Comparison of ENCODE assay signal across 20 mouse cellular contexts in genomic region chr11:20939644-20940043, GRCm38 (mm10).
DNase-seq lines count a peak whose midpoint lies in the region; ATAC-seq and TF ChIP-seq lines count a peak whose summit lies in the region.
"Had no signal": no experiment of that assay in that cellular context is flagged by ENCODE, and none has a peak within 500 bp of the region (broad histone marks: within the 10 kb centered on the region; RNA-seq: fewer than 3 reads in every experiment).

No protein-coding gene starts in this region.

- in situ Hi-C loops in CH12.LX (cut with MboI; ENCODE audit: low pct_ligation_motif_present, low pct_unique_long_range_greater_than_20kb, low sequenced_read_pairs) = no loop called here

- ATAC-seq in megakaryocyte, adult 5-6 weeks (ENCODE audit: poor library complexity, severe bottlenecking) = no peak
- peak; percentile 28 for ATAC-seq in inflammation-experienced regulatory T-cells, adult 6 months
- ATAC-seq in frontal cortex, adult (ENCODE audit: low TSS enrichment) = no peak
- ATAC-seq in megakaryocyte-erythroid progenitor cell, adult 5-6 weeks (replicated peaks; ENCODE audit: low FRiP score, low TSS enrichment, poor library complexity, severe bottlenecking) = no peak
- ATAC-seq: forebrain, embryonic 13.5 days; forebrain, embryonic 15.5 days; forebrain, postnatal 0 days had no signal

- no peak overlapping the region for H3K27ac ChIP-seq in CH12.LX (ENCODE audit: insufficient read depth, low read depth)
- H3K27ac ChIP-seq: embryonic facial prominence, embryonic 10.5 days; embryonic facial prominence, embryonic 12.5 days; forebrain, embryonic 13.5 days; forebrain, embryonic 15.5 days had no signal

- peaks cover 50% of the 10 kb centered on the region for H3K4me1 ChIP-seq in megakaryocyte, embryonic 14.5 days
- peaks cover 4 to 5% of the 10 kb centered on the region in 2 experiments; a peak in 3 of 4 replicates for H3K4me1 ChIP-seq in CH12.LX (ENCODE audit: control insufficient read depth in 1 of 2, insufficient read depth in 2 of 2)
- H3K4me1 ChIP-seq: forebrain, embryonic 15.5 days had no signal

- H3K79me2 ChIP-seq in CH12.LX (replicated peaks; ENCODE audit: control insufficient read depth, extremely low read depth, insufficient read depth, poor library complexity, severe bottlenecking) = no peaks in the 10 kb centered on the region

- H3K9me3 ChIP-seq in megakaryocyte, embryonic 14.5 days = no peaks in the 10 kb centered on the region
- H3K9me3 ChIP-seq in CH12.LX (replicated peaks; ENCODE audit: low read length) = no peaks in the 10 kb centered on the region
- H3K9me3 ChIP-seq: embryonic facial prominence, embryonic 10.5 days; embryonic facial prominence, embryonic 12.5 days; forebrain, embryonic 13.5 days; forebrain, embryonic 15.5 days had no signal

- no peak overlapping the region for H3K9ac ChIP-seq in CH12.LX (ENCODE audit: insufficient read depth, low read depth)
- H3K9ac ChIP-seq: embryonic facial prominence, embryonic 12.5 days; forebrain, embryonic 13.5 days; forebrain, embryonic 15.5 days; forebrain, postnatal 0 days had no signal

- TF ChIP-seq EP300 in CH12.LX (IDR thresholded peaks at IDR 0.05; ENCODE audit: low read length) = no peak

- TF ChIP-seq RAD21 in CH12.LX (IDR thresholded peaks at IDR 0.05; ENCODE audit: low read depth, low read length) = no peak

- TF ChIP-seq POLR2A in CH12.LX (IDR thresholded peaks at IDR 0.05; ENCODE audit: low read depth, low read length) = no peak

- peaks cover 2% of the 10 kb centered on the region for H3K27me3 ChIP-seq in megakaryocyte, embryonic 14.5 days (replicated peaks)
- H3K27me3 ChIP-seq in CH12.LX (replicated peaks) = peaks cover 2% of the 10 kb centered on the region
- H3K27me3 ChIP-seq: embryonic facial prominence, embryonic 12.5 days; forebrain, embryonic 13.5 days; forebrain, embryonic 15.5 days had no signal

- no peak overlapping the region for H3K4me2 ChIP-seq in CH12.LX (ENCODE audit: insufficient read depth, low read depth, poor library complexity, severe bottlenecking)
- H3K4me2 ChIP-seq: embryonic facial prominence, embryonic 12.5 days; forebrain, embryonic 13.5 days; forebrain, embryonic 15.5 days had no signal

- no peak for TF ChIP-seq CTCF in CH12.LX (conservative IDR thresholded peaks at IDR 0.05 in 1 of 2, IDR thresholded peaks at IDR 0.05 in 1 of 2; ENCODE audit: low read depth in 2 of 2, low read length in 2 of 2)

- H3K36me3 ChIP-seq in megakaryocyte, embryonic 14.5 days (replicated peaks; ENCODE audit: low read length) = no peaks in the 10 kb centered on the region
- no peaks in the 10 kb centered on the region for H3K36me3 ChIP-seq in CH12.LX (replicated peaks in 1 of 2; ENCODE audit: control insufficient read depth in 1 of 2, insufficient read depth in 1 of 2, low read length in 1 of 2)
- H3K36me3 ChIP-seq: embryonic facial prominence, embryonic 10.5 days; embryonic facial prominence, embryonic 12.5 days; forebrain, embryonic 15.5 days had no signal

- DNase-seq in CH12.LX (ENCODE audit: extremely low read depth) = no peak
- DNase-seq: adrenal gland, adult 2 months; adrenal gland, postnatal 10 days; adrenal gland, postnatal 25 days; cerebellum, adult 11 months; cerebellum, adult 18-20 months; cerebellum, adult 8-10 months; cerebellum, adult 9-11 months; cerebellum, postnatal 14 days; cerebellum, postnatal 36 days; forebrain, postnatal 0 days had no signal

- peak overlapping the region; percentile 77 for H3K4me3 ChIP-seq in megakaryocyte, embryonic 14.5 days (replicated peaks)
- peak overlapping the region in 1 of 3 experiments; percentile 32 for H3K4me3 ChIP-seq in CH12.LX (replicated peaks in 1 of 3; ENCODE audit: low read depth in 2 of 3, low read length in 2 of 3, poor library complexity in 1 of 3)
- H3K4me3 ChIP-seq: embryonic facial prominence, embryonic 10.5 days; embryonic facial prominence, embryonic 12.5 days; forebrain, embryonic 13.5 days; forebrain, embryonic 15.5 days had no signal

- dilution Hi-C loops in CH12.LX (cut with MboI; ENCODE audit: extremely low pct_ligation_motif_present, extremely low pct_unique_long_range_greater_than_20kb, low sequenced_read_pairs) = no loop called here

TF ChIP-seq in CH12.LX, 34 proteins besides CTCF, POLR2A, EP300 and RAD21:
- TF ChIP-seq SMC3 (IDR thresholded peaks at IDR 0.05; ENCODE audit: low read depth, low read length) = 0 out of 2 replicates have a peak, but pooled peaks have one; percentile 2
- TF ChIP-seq ETS1 (conservative IDR thresholded peaks at IDR 0.05; ENCODE audit: low read depth, low read length) = no peak; the same call in 1 of the 2 replicates
- no peak for TF ChIP-seq JUN (IDR thresholded peaks at IDR 0.05; ENCODE audit: insufficient read depth, low read depth, low read length)
- no peak for TF ChIP-seq MEF2A (IDR thresholded peaks at IDR 0.05; ENCODE audit: borderline replicate concordance, low read depth, low read length)
- TF ChIP-seq ZKSCAN1 (IDR thresholded peaks at IDR 0.05; ENCODE audit: borderline replicate concordance, low read depth, low read length) = no peak
- no peak for TF ChIP-seq MXI1 (IDR thresholded peaks at IDR 0.05; ENCODE audit: low read depth, low read length)
- no peak for TF ChIP-seq NELFE (IDR thresholded peaks at IDR 0.05; ENCODE audit: low read depth, low read length)
- no peak for TF ChIP-seq TCF12 (IDR thresholded peaks at IDR 0.05; ENCODE audit: low read depth, low read length)
- no peak for TF ChIP-seq MYC (IDR thresholded peaks at IDR 0.05; ENCODE audit: low read depth, low read length)
- TF ChIP-seq JUND (conservative IDR thresholded peaks at IDR 0.05; ENCODE audit: low read depth, low read length) = no peak
- no peak for TF ChIP-seq CHD1 (IDR thresholded peaks at IDR 0.05; ENCODE audit: low read depth, low read length)
- no peak for TF ChIP-seq BHLHE40 (IDR thresholded peaks at IDR 0.05; ENCODE audit: low read depth, low read length)
- no peak for TF ChIP-seq MAZ (IDR thresholded peaks at IDR 0.05; ENCODE audit: low read depth, low read length)
- TF ChIP-seq USF2 (conservative IDR thresholded peaks at IDR 0.05; ENCODE audit: low read depth, low read length) = no peak
- no peak for TF ChIP-seq NRF1 (IDR thresholded peaks at IDR 0.05; ENCODE audit: low read depth, low read length)
- no peak for TF ChIP-seq ELF1 (IDR thresholded peaks at IDR 0.05; ENCODE audit: low read depth, low read length)
- TF ChIP-seq IRF4 (IDR thresholded peaks at IDR 0.05; ENCODE audit: low read depth, low read length) = peak; percentile 46; the same call in 1 of the 2 replicates
- no peak for TF ChIP-seq MAX (IDR thresholded peaks at IDR 0.05; ENCODE audit: low read length)
